Mouse (Mus musculus): Measurements from ENCODE around the gene Hdac10.

Hdac10 gene

DNA sequence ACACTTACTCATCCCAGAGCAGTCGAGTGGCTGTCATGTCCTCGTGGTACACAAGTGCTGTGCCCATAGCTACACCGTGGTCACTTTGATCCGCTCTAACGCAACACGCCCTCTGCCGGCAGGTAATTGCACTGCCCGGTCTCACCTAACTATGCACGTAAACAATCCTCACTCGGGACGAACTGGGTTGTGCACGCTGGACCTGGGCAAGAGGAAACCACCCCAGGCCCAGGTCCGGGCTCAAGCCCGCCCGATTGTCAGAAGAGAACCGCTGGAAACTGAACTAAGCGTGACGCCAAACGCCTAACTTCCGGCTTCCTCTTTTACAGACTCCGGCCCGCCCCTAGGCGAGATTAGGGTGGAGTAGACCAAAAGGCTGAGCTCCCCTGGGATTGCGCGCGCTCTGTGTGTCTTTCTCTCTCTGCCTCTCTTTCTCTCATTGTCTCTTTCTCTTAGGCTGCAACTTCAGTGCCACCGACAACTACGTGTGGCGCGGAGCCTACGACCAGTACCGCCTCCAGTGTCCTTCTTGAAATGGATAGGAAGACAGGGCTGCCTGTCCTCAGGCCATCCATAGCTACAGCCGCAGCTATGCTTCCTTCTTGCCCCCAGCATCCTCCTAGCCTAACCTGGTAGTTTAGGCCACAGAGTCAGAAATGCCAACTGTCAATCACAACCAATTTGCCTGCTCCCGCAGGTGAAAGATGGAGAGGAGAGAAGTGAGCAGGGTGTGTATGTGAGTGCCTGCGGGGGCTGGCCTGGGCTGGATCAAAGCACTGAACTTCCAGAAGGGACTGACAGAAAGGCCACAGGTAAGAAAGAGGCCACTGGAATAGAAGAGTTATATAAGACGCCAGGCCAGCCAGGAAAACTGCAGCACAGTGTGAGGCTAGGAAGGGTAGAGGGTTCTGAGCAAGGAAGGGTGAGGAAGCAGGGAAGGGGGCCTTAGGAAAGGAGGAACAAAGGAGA is at the start of gene Hdac10:
Hdac10 (minus strand) TSS at position 319 of the 969 bp plus-strand sequence.
- DNase-seq (ENCODE audit: low spot score in 2 of 2): peak; percentile 90 to 92

- DNase-seq (ENCODE audit: low spot score in 2 of 2): no peak
These were observed 49.2 kb upstream of the Hdac10 start for GRCm38 (mm10) chr15:89177576-89178259.

DNA sequence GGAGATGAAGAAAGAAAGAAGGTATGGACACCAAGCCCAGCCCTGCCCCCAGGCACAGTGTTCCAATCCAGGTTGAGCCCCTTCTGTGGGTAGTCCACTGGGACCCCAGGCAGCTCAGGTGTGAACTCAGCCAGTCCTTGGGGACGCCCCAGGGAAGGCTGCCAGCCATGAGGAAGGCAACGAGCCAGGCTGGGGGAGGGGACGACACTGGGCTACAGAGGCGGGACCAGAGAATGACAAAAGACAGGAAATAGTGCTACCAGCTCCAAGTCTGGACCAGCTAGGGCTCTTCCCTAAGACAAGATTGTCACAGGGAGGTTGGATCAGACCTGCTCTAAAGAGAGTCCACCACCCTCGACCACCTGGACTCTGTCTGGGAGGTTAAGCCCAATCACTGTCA is 48.6 kb upstream of the Hdac10 start:
- peak; percentile 31 to 59 for DNase-seq (ENCODE audit: low spot score in 2 of 2)

DNA sequence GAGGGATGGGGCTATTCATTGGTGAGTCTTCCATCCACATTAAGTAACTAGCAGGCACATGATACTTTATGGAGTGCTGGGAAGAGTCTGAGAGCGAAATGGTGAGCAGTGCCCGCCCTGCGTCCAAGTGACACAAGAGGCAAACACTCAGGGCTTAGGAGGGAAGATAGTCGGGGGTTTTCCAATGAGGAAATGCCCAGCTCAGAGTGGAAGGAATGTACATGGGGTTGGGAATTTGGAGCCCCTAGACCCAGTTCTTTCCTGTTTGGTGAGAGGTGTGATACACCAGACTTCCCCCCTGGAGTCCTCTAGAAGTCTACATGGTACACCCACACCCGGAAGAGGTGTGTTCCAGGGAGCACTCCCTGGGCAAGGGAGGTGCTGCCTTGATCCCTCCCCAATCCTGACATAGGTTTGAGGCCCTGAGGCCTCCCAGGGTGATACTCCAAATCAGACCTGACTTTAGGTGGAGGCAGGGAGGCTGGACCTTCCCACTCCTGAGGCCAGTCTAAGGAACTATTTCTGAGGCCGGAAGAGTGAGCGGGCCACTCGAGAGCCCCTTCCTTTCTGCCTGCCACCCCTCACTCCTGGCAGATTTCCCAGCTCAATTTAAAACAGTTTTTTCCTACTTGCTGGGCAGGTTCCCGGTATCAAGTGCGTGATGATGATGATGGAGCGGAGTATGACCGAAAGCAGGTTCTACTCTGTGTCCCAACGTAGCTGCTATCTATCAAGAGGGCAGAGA is 47.1 kb upstream of the Hdac10 start:
- DNase-seq (ENCODE audit: low spot score in 2 of 2): no peak

- DNase-seq (ENCODE audit: low spot score in 2 of 2): no peak
These were observed 46.4 kb upstream of the Hdac10 start for GRCm38 (mm10) chr15:89174889-89175339.

GRCm38 (mm10) chr15:89173906-89174214 is 45.4 kb upstream of the Hdac10 start:
- DNase-seq (ENCODE audit: low spot score in 2 of 2): peak in 1 of 2 experiments; percentile 47

DNA sequence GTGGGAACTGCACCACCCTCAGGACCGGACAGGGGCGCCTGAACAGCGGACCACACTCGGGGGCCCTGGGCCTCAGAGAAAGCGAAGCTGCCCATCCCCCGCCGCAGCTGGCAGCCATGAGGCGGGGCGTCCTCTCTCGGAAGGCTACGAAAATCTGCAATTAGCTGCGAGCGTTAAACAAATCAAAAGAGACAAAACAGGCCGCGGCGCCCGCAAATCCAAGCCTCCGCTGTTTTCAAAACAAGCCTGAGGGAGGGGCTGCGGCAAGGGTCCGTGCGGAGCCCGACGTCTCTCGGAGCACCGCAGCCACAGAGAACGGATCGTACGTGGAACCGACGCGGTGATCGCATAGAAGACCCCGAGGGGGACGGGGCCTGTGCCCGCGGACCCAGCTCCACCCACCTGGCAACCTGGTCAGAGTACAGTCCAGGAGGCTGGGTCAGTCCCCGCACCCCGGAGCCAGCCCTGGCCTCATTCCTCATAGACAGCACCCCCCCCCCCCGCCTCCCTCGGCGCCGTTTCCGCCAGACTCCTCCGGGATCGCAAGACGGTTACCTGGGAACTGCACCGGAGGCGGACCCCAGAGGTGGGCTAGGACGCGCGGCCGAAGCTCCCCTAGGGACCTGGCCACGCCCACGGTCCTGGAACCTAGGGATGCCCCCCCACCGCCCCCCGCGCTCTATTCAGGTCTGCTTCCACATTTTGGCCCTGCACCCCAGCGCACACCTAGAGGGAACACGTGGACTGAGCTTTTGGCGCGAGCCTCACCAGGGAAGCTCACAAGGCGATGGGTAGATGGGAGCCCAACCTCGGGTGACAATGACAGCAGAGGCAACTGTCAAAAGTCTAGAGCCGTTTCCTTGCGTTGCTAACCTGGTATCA is 44.8 kb upstream of the Hdac10 start:
- peak in 1 of 2 experiments; percentile 61 for DNase-seq (ENCODE audit: low spot score in 2 of 2)

DNA sequence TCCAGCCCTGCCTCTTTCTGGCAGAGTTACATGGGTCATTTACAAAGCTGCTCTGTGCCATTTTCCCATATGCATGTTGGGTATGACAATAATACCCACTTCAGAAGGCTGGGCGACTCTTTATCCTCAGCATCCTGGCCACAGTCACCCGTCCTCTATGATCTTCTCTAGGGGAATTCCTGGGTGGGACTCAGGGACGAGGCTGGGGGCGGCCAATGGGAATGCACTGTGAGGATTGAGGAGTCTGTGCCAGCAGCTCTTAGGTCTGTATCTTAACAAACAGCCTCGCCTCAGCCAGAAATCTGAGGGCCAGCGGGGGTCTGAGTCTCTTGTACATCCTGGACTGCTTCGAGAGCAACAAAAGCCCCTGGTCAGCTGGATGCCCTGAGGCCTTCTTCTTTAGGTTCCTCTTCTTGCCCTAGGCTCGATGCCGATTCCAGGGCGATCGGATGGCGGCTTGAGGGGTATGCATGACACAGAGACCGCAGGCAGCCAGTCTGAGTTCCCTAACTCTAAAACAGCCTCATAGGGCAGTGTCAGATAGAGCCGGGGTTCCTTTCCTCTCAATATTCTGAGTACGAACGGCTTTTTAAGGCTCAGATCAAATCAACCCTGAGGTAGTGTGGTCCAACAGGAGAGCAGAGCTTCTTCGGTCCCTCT is 43.9 kb upstream of the Hdac10 start:
- DNase-seq (ENCODE audit: low spot score in 2 of 2): no peak

DNA sequence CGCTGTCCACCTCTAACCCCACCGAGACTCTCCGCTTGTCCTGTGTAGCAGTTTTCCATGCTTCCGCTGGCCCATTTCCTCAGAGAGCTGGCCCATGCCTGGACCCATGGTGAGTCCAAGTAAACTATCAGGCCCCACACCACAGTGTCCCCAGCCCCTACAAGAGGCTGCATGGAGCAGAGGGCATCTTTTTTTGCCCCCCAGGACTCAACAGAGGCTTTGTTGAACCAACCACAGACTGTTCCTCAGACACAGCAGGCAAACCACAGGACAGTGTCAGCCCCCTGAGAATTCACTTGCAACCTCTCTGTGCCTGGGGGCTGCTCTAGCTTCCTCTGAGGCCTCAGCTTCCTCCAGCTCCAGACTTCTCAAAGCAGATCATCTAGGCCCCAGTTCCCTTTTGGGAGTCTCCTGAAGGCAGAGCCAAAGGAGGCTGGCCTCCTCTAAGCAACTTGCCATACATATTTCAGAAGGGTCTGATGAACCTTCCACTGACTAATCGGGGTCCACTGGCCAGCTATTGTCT is 43.1 kb upstream of the Hdac10 start:
- DNase-seq (ENCODE audit: low spot score in 2 of 2): no peak

DNA sequence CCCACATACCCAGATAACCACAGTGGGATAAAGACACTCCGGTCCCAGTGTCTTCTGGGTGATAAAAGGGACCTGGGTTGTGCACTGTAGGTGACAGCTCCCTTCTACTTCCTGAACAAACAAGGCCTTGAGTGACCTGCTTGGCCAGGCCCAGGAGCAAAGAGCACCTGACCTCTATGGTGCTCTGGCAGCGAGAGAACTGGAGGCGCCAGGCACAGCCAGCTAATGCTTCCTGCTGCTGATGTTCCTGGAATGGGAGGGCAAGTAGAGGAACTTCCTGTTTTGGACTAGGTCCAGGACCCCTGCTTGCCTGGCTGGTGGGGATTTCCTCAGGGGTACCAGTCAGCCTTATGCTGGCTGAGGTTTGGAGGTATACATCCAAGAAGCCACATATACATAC is 41.6 kb upstream of the Hdac10 start:
- no peak for DNase-seq (ENCODE audit: low spot score in 2 of 2)

- DNase-seq (ENCODE audit: low spot score in 2 of 2): no peak
These were observed 40.9 kb upstream of the Hdac10 start for GRCm38 (mm10) chr15:89169431-89169830.

GRCm38 (mm10) chr15:89168922-89169321 is 40.4 kb upstream of the Hdac10 start:
- DNase-seq (ENCODE audit: low spot score in 2 of 2): no peak

DNA sequence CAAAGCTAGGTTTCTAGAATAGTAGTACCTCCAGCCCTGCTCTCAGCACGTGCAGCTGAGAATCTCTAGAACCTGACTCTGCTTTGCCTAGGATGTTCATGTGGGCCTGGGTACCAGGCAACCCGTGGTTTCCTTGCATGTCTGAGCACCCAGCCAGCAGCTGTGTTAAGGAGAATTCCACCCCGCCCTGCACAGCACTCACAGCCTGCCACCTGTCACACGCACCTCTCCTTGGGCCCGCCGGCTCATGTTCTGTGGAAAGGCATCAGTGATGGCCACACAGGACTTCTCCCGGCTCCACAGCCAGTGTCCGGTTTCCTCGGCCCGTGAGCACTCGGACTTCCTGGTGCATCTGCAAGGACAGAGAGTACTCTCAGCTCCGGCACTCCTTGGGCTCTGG is 37.0 kb upstream of the Hdac10 start:
- DNase-seq (ENCODE audit: low spot score in 2 of 2): no peak

- no peak for DNase-seq (ENCODE audit: low spot score in 2 of 2)
These were observed 32.9 kb upstream of the Hdac10 start for GRCm38 (mm10) chr15:89161397-89161796.

- no peak for DNase-seq (ENCODE audit: low spot score in 2 of 2)
These were observed 30.0 kb upstream of the Hdac10 start for GRCm38 (mm10) chr15:89158516-89158915.

- DNase-seq (ENCODE audit: low spot score in 2 of 2): peak; percentile 49 to 87
These were observed 29.5 kb upstream of the Hdac10 start for GRCm38 (mm10) chr15:89157954-89158353.

GRCm38 (mm10) chr15:89152312-89152711 is 23.8 kb upstream of the Hdac10 start:
- DNase-seq (ENCODE audit: low spot score in 2 of 2): no peak

GRCm38 (mm10) chr15:89150041-89150390 is 21.5 kb upstream of the Hdac10 start:
- DNase-seq (ENCODE audit: low spot score in 2 of 2): peak in 1 of 2 experiments; percentile 67

DNA sequence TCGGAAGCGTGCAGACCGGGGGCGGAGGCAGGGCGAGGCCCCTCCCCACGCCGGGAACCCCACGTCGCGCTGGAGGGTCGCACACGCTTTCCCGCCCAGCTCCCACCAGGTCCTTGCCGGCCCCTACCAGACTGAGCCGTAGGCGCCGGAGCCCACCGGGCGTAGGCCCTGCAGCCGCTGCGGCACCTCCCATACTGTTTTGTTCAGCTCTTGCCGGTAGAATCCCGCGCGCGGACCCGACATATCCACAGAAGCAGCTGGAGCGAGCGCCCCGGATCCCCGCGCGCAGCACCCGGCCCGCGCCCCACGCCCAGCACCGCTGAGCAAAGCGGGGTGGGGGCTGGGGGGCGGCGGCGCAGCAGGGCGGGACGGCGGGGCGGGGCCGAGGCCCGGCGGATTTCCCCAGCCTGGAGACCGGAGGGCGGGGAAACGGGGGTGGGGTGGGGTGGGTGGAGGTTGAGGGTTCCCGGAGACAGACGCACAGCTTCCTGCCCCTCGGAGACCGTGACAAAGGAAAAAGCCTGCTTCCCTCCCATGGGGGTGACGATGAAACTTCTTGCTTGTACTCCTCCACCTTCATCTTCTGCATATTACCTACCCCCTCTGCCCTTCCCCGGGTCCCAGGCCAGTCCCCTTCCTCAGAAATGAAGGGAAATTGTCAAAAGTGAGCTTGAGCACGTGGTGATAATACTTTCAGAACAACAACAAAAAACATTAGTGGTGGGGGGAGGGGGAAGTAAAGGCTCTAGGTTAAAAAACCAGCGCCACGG is 21.0 kb upstream of the Hdac10 start, which contains the start of gene Mapk11:
Mapk11 (minus strand) TSS at position 358 of the 770 bp plus-strand sequence.
- DNase-seq (ENCODE audit: low spot score in 2 of 2): peak in 1 of 2 experiments; percentile 41

Data from spleen, postnatal 10 days (tissue).